Mouse (Mus musculus): Measurements from ENCODE around the gene Ms4a4b.
"Not testable (repeated sequence)": the region's sequence is repeated elsewhere in the genome, so short reads cannot be mapped to it uniquely, and the experiment has no call there.

Ms4a4b gene

DNA sequence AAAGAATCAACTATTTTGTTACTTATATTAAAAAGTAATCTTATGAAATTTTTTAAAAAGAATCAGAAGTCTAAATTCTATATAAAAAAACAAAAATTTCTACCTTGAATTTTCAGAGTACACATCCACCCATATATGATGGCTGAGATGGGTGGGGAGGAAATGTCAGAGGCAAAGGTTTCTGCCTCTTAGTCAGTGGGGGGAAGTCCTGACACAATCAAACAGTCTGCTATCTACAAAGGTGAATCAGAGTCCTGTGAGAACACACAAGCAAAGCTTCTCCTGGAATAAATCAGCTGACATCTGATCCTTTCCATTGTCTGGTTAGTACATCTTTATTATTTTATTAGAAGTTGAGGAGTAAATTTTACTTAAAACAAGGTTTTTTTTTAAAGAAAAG lies at the start of gene Ms4a4b:
Gene Ms4a4b (plus strand): TSS at position 216 of the 400 bp plus-strand sequence.
- DNase-seq (ENCODE audit: low spot score), result no peak

GRCm38 (mm10) chr19:11395769-11396168 lies 47.6 kb upstream of the Ms4a4b start:
- no peak for DNase-seq (ENCODE audit: low spot score)

DNA sequence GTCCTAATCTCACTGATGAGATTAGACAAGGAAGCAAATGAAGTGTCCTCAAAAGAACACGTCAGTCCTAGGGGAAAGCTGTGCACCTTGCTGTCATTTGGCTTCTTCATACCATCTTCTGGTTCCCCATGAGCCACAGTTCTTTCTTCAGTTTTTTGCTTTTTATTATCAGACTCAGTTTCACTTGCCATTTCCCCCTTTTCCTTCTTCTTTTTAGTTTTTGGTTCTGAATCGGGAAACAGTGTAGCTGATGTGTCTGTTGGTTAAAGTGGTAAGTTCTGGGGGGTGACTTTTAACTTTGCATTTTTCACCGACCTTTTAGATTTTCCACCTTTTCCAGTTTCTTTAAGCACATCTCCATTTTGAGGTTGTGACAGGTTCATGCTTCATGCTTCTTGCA lies 38.8 kb upstream of the Ms4a4b start, which contains the start of gene Ms4a4c:
Gene Ms4a4c (plus strand): TSS at position 244 of the 400 bp plus-strand sequence.
- no peak for DNase-seq (ENCODE audit: low spot score)

DNA sequence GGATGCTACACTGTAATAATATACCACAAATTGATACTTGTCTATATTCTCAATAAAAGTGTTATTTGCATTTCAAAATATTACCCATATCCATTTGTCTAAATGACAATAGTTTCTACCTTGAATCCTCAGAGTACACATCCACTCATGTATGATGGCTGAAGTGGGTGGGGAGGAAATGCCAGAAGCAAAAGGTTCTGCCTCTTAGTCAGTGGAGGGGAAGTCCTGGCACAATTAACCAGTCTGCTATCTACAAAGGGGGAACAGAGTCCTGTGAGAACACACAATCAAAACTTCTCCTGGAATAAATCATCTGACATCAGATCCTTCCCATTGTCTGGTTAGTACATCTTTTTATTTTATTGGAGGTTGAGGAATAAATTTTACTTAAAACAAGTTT lies 35.9 kb upstream of the Ms4a4b start:
- no peak for DNase-seq (ENCODE audit: low spot score)

- DNase-seq (ENCODE audit: low spot score), result no peak
These were observed 34.8 kb upstream of the Ms4a4b start for GRCm38 (mm10) chr19:11408591-11408990.

- DNase-seq (ENCODE audit: low spot score), result no peak
These were observed 31.7 kb upstream of the Ms4a4b start for GRCm38 (mm10) chr19:11411640-11412039.

GRCm38 (mm10) chr19:11414084-11414483 lies 29.3 kb upstream of the Ms4a4b start:
- no peak for DNase-seq (ENCODE audit: low spot score)

DNA sequence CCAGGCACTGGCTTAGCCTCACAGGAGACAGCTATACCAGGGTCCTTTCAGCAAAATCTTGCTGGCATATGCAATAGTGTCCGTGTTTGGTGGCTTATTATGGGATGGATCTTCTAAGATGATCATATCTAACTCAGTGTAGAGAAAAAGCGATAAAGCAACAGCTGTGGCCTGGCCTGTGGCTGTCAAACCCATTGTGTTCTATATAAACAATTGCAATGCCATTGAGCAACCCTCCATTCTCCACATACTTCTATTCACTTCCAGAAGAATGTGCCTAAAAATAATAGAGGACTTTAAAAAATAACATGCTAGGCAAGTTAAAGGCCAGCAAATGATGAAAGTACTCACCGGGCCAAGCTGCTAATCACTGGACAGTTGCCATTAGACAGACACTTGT lies 27.8 kb upstream of the Ms4a4b start:
- no peak for DNase-seq (ENCODE audit: low spot score)

- DNase-seq (ENCODE audit: low spot score), result not testable (repeated sequence)
These were observed 24.5 kb upstream of the Ms4a4b start for GRCm38 (mm10) chr19:11418865-11419264.

DNA sequence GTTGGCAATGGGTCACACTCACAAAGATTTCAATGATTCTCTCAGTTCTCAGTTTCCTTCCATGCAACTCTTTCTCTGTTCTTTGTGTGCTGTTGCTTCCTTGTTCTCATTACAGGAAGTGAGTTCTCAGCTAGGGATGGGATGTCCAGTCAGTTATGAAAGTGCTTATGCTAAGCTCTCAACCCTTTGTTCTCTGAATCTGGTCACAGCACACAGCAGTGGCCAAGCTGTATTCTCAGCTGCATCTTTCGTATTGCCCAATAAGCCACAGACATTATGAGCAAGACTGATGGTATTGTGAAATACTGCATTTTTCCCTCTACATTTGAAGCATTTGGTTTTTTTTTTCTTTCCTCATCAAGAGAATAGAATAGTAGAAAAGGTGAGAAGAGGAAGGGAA lies 12.1 kb upstream of the Ms4a4b start:
- not testable (repeated sequence) for DNase-seq (ENCODE audit: low spot score)

GRCm38 (mm10) chr19:11435058-11435834 lies 8.1 kb upstream of the Ms4a4b start:
- DNase-seq (ENCODE audit: low spot score), result no peak

- DNase-seq (ENCODE audit: low spot score), result no peak
These were observed 611 bp downstream of the Ms4a4b start for GRCm38 (mm10) chr19:11443964-11444363.

- DNase-seq (ENCODE audit: low spot score), result no peak
These were observed 3.9 kb downstream of the Ms4a4b start for GRCm38 (mm10) chr19:11447238-11447637.

GRCm38 (mm10) chr19:11459041-11459440 lies 15.7 kb downstream of the Ms4a4b start:
- DNase-seq (ENCODE audit: low spot score), result not testable (repeated sequence)

DNA sequence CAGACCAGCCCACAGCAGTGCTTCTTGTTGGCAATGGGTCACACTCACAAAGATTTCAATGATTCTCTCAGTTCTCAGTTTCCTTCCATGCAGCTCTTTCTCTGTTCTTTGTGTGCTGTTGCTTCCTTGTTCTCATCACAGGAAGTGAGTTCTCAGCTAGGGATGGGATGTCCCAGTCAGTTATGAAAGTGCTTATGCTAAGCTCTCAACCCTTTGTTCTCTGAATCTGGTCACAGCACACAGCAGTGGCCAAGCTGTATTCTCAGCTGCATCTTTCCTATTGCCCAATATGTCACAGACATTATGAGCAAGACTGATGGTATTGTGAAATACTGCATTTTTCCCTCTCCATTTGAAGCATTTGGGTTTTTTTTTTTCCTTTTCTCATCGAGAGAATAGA lies 21.4 kb downstream of the Ms4a4b start:
- not testable (repeated sequence) for DNase-seq (ENCODE audit: low spot score)

DNA sequence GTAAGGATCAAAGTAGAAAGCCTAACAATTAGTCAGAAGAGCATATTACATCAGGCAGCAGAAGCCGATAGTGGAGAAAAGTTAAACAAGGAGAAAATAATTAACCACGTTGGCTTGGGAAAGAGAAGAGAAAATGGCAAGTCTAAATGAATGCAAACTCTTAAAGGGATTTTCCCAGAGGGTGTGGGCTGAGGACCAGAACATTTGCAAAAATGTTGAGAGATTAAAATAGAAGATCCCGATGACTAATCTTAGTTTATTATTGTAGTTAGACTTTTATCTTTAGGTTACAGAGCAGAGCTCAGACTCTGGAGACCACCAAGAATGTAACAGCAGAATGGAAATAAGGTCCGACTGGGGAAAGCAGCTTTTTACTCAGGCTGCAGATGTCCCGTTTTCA lies 23.1 kb downstream of the Ms4a4b start:
- no peak for DNase-seq (ENCODE audit: low spot score)

- DNase-seq (ENCODE audit: low spot score), result not testable (repeated sequence)
These were observed 25.0 kb downstream of the Ms4a4b start for GRCm38 (mm10) chr19:11468361-11468760.

- not testable (repeated sequence) for DNase-seq (ENCODE audit: low spot score)
These were observed 25.9 kb downstream of the Ms4a4b start, which contains the start of gene Ms4a6c for GRCm38 (mm10) chr19:11469215-11469614. TSS of gene Ms4a6c (plus strand) at chr19:11469366.

DNA sequence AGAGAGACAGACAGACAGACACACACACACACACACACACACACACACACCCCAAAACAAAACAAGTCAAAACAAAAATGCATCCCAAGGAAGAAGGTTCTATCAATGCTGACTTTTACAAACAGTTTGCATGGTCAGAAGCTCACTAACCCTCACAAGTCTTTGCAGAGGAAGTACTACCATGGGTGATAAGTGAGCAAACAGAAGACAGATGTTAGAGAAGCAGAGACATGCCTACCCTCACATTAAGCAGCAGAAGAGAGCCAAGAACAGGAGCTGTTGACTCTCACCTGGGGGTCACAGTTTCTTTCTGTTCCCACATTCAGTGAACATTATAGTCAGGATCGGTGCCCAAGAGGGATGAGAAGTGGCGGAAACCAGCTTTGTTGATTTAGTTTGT lies 36.4 kb downstream of the Ms4a4b start:
- no peak for DNase-seq (ENCODE audit: low spot score)

- no peak for DNase-seq (ENCODE audit: low spot score)
These were observed 39.3 kb downstream of the Ms4a4b start for GRCm38 (mm10) chr19:11482684-11483083.

DNA sequence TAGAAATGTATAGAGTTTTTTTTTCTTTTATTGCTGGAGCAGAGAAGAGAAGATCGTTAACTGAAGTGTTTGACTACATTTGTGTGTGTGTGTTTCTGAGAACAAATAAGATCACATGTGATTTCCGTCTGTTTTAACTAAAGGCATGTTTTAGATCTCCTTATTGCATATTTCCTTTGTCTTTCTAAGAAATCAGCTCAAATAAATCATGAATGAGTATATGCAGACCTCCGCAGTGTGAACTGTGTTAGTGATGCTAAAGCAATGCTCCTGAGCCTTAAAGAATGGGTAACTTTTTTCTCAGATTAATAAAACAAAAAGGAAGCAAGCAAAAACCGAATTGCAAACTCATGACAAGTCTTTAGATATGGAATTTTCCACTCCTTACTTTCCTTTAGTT lies 40.6 kb downstream of the Ms4a4b start:
- no peak for DNase-seq (ENCODE audit: low spot score)

- DNase-seq (ENCODE audit: low spot score), result no peak
These were observed 41.0 kb downstream of the Ms4a4b start for GRCm38 (mm10) chr19:11484388-11484787.

DNA sequence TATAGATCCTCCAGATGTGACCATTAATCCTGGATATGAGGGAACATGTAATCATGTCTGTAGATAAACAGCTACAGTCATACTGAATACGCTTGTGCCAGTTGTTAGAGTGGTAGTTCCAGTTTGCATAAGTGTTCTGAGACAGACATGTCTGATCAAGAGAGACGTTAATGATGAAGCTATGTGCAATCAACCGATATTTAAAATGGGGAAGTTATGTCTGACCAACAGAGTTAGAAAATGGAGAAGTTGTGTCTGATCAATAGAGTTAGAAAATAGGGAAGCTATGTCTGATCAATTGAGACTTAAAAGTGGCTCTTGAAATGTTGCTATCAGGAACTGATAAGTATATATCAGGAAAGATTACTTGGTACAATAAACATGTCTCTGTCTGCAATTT lies 41.9 kb downstream of the Ms4a4b start:
- DNase-seq (ENCODE audit: low spot score), result no peak

DNA sequence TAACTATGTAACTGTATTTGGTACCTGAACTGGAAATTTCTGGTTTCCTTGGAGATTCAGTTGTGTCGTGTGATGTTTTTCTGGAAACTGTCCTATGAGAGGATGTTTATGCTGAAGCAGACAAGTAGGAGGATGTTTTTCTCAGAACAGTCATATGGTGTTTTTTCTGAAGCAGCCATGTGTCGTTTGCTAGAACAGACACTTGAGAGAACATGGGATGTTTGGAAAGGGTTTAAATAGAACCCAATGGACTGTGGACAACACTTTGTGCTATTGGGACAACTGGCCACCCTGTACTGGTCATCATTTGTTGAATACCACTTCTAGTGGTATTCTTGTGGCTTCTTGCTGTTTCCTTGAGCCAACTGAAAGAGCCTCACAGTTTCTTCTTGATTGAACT lies 42.4 kb downstream of the Ms4a4b start, which contains the start of gene Gm8369:
Gene Gm8369 (plus strand): TSS at position 193 of the 400 bp plus-strand sequence.
- DNase-seq (ENCODE audit: low spot score), result no peak
